Mouse (Mus musculus): Measurements from ENCODE around the gene Gtf3c5.

- TF ChIP-seq POLR2A (IDR thresholded peaks at IDR 0.05; ENCODE audit: low read depth, low read length) (no peak), CTCF (IDR thresholded peaks at IDR 0.05; ENCODE audit: extremely low read depth, insufficient read length, insufficient replicate concordance, low read depth, low read length) (no peak)
Measured at GRCm38 (mm10) chr2:28616874-28617273, 33.3 kb upstream of the Gtf3c5 start.

All from small intestine, adult 2 months (tissue).